Mouse (Mus musculus) CH12.LX (cell line): ENCODE measurements at regions not wholly inside any gene's neighbourhood (a gene's known extent, or its start where the extent isn't known, plus 50 kb on each side); places are given as distances from the start of the nearest gene placed in this dataset.

Experiments used
- DNase-seq: peaks from one replicate; pipeline ENCODE4 v3.0.0-alpha.2; 2013; ENCODE audit errors: extremely low read depth
- H3K27ac ChIP-seq: 2 replicates; pipeline ENCODE4 v1.5.1; 2012; ENCODE audit warnings: low read depth, mild to moderate bottlenecking, control low read depth, moderate library complexity; ENCODE audit not compliant: insufficient read depth
- H3K27me3 ChIP-seq: replicated peaks from 2 replicates; pipeline ENCODE3; 2012; ENCODE audit warnings: inconsistent platforms
- H3K36me3 ChIP-seq, 2 experiments: replicated peaks in 1 of 2; 2 replicates each; pipeline versions ENCODE3 to v1.6.1; 2012; ENCODE audit warnings: inconsistent platforms in 1 of 2, low read length in 1 of 2, mild to moderate bottlenecking in 1 of 2, mixed read lengths in 1 of 2, moderate library complexity in 1 of 2; ENCODE audit not compliant: control insufficient read depth in 1 of 2, insufficient read depth in 1 of 2
- H3K4me1 ChIP-seq, 2 experiments: 2 replicates each; pipeline ENCODE4 v1.6.1; 2012; ENCODE audit warnings: inconsistent platforms in 1 of 2, moderate library complexity in 1 of 2; ENCODE audit not compliant: insufficient read depth in 2 of 2, control insufficient read depth in 1 of 2
- H3K4me2 ChIP-seq: 2 replicates; pipeline ENCODE4 v1.6.1; 2012; ENCODE audit warnings: low read depth, mild to moderate bottlenecking, control low read depth; ENCODE audit not compliant: poor library complexity, insufficient read depth, severe bottlenecking
- H3K4me3 ChIP-seq, 3 experiments: fragments of 150-350 bp in 1 of 3; sonication (generic) in 1 of 3; replicated peaks in 1 of 3; 2 replicates each; pipeline versions ENCODE3 to v1.5.1; 2011 to 2012; ENCODE audit warnings: low read depth in 2 of 3, low read length in 2 of 3, mild to moderate bottlenecking in 2 of 3, moderate library complexity in 2 of 3, control low read depth in 1 of 3, improper control_type of control experiment in 1 of 3, inconsistent platforms in 1 of 3, mixed read lengths in 1 of 3; ENCODE audit not compliant: poor library complexity in 1 of 3
- H3K79me2 ChIP-seq: replicated peaks from 2 replicates; pipeline ENCODE4 v1.6.1; 2012; ENCODE audit warnings: mild to moderate bottlenecking, moderate library complexity; ENCODE audit not compliant: control insufficient read depth, poor library complexity, insufficient read depth, severe bottlenecking; ENCODE audit errors: extremely low read depth
- H3K9ac ChIP-seq: 2 replicates; pipeline ENCODE4 v1.6.1; 2012; ENCODE audit warnings: low read depth, mild to moderate bottlenecking, control low read depth, moderate library complexity; ENCODE audit not compliant: insufficient read depth
- H3K9me3 ChIP-seq: replicated peaks from 2 replicates; pipeline ENCODE3; 2012; ENCODE audit warnings: low read length, inconsistent platforms, mixed read lengths
- BHLHE40 ChIP-seq: IDR thresholded peaks from 2 replicates; pipeline ENCODE4 v1.6.1; 2011; ENCODE audit warnings: mild to moderate bottlenecking, low read depth, low read length, improper control_type of control experiment
- CHD1 ChIP-seq: IDR thresholded peaks from 2 replicates; pipeline ENCODE4 v1.6.1; 2012; ENCODE audit warnings: low read depth, low read length, improper control_type of control experiment, inconsistent platforms
- CHD2 ChIP-seq: IDR thresholded peaks from 2 replicates; pipeline ENCODE4 v1.6.1; 2011; ENCODE audit warnings: low read length, improper control_type of control experiment
- CTCF ChIP-seq, 2 experiments: IDR thresholded peaks in 1 of 2; conservative IDR thresholded peaks in 1 of 2; 2 replicates each; pipeline ENCODE4 v1.5.1; 2011 to 2012; ENCODE audit warnings: low read depth in 2 of 2, low read length in 2 of 2, improper control_type of control experiment in 1 of 2, inconsistent platforms in 1 of 2, mild to moderate bottlenecking in 1 of 2, moderate library complexity in 1 of 2
- E2F4 ChIP-seq: IDR thresholded peaks from 2 replicates; pipeline ENCODE4 v1.6.1; 2011; ENCODE audit warnings: low read depth, low read length, improper control_type of control experiment; ENCODE audit not compliant: insufficient replicate concordance
- ELF1 ChIP-seq: IDR thresholded peaks from 2 replicates; pipeline ENCODE4 v1.6.1; 2014; ENCODE audit warnings: low read depth, mild to moderate bottlenecking, inconsistent platforms, low read length, improper control_type of control experiment
- EP300 ChIP-seq: IDR thresholded peaks from 2 replicates; pipeline ENCODE4 v1.6.1; 2011; ENCODE audit warnings: low read length, improper control_type of control experiment
- ETS1 ChIP-seq: conservative IDR thresholded peaks from 2 replicates; pipeline ENCODE4 v1.6.1; 2012; ENCODE audit warnings: low read depth, mild to moderate bottlenecking, inconsistent platforms, low read length, improper control_type of control experiment, moderate library complexity
- HCFC1 ChIP-seq: IDR thresholded peaks from 2 replicates; pipeline ENCODE4 v1.6.1; 2012; ENCODE audit warnings: low read depth, mild to moderate bottlenecking, inconsistent platforms, low read length, improper control_type of control experiment
- JUN ChIP-seq: IDR thresholded peaks from 2 replicates; pipeline ENCODE4 v1.6.1; 2011; ENCODE audit warnings: low read depth, mild to moderate bottlenecking, low read length, improper control_type of control experiment, moderate library complexity; ENCODE audit not compliant: insufficient read depth
- JUND ChIP-seq: conservative IDR thresholded peaks from 2 replicates; pipeline ENCODE4 v1.6.1; 2011; ENCODE audit warnings: low read depth, low read length, improper control_type of control experiment
- KAT2A ChIP-seq: IDR thresholded peaks from 2 replicates; pipeline ENCODE4 v1.6.1; 2012; ENCODE audit warnings: low read length, improper control_type of control experiment, inconsistent platforms; ENCODE audit not compliant: insufficient replicate concordance
- MAFK ChIP-seq: IDR thresholded peaks from 2 replicates; pipeline ENCODE4 v1.6.1; 2011; ENCODE audit warnings: low read length, improper control_type of control experiment; ENCODE audit not compliant: insufficient replicate concordance
- MAX ChIP-seq: IDR thresholded peaks from 2 replicates; pipeline ENCODE4 v1.6.1; 2011; ENCODE audit warnings: low read length, improper control_type of control experiment
- MEF2A ChIP-seq: IDR thresholded peaks from 2 replicates; pipeline ENCODE4 v1.6.1; 2014; ENCODE audit warnings: low read depth, mild to moderate bottlenecking, inconsistent platforms, low read length, improper control_type of control experiment, borderline replicate concordance
- MXI1 ChIP-seq: IDR thresholded peaks from 2 replicates; pipeline ENCODE4 v1.6.1; 2011; ENCODE audit warnings: mild to moderate bottlenecking, low read depth, low read length, improper control_type of control experiment
- MYC ChIP-seq: IDR thresholded peaks from 2 replicates; pipeline ENCODE4 v1.6.1; 2011; ENCODE audit warnings: low read depth, mild to moderate bottlenecking, improper control_type of control experiment, low read length
- NELFE ChIP-seq: IDR thresholded peaks from 2 replicates; pipeline ENCODE4 v1.6.1; 2011; ENCODE audit warnings: low read depth, low read length, improper control_type of control experiment
- NRF1 ChIP-seq: IDR thresholded peaks from 2 replicates; pipeline ENCODE4 v1.6.1; 2014; ENCODE audit warnings: low read depth, mild to moderate bottlenecking, inconsistent platforms, low read length, improper control_type of control experiment, moderate library complexity
- PAX5 ChIP-seq: IDR thresholded peaks from 2 replicates; pipeline ENCODE4 v1.6.1; 2012; ENCODE audit warnings: low read length, inconsistent platforms, mixed read lengths
- POLR2A ChIP-seq: IDR thresholded peaks from 2 replicates; pipeline ENCODE4 v1.6.1; 2011; ENCODE audit warnings: low read depth, mild to moderate bottlenecking, improper control_type of control experiment, low read length
- POLR2AphosphoS2 ChIP-seq: IDR thresholded peaks from 2 replicates; pipeline ENCODE4 v1.6.1; 2011; ENCODE audit warnings: low read depth, low read length, improper control_type of control experiment
- RAD21 ChIP-seq: IDR thresholded peaks from 2 replicates; pipeline ENCODE4 v1.6.1; 2011; ENCODE audit warnings: low read depth, mild to moderate bottlenecking, low read length, improper control_type of control experiment, moderate library complexity
- RCOR1 ChIP-seq: conservative IDR thresholded peaks from 2 replicates; pipeline ENCODE4 v1.6.1; 2012; ENCODE audit warnings: low read depth, mild to moderate bottlenecking, inconsistent platforms, low read length, improper control_type of control experiment
- SIN3A ChIP-seq: IDR thresholded peaks from 2 replicates; pipeline ENCODE4 v1.6.1; 2012; ENCODE audit warnings: low read length, improper control_type of control experiment, inconsistent platforms
- TBP ChIP-seq: conservative IDR thresholded peaks from 2 replicates; pipeline ENCODE4 v1.6.1; 2011; ENCODE audit warnings: low read depth, low read length, improper control_type of control experiment
- TCF12 ChIP-seq: IDR thresholded peaks from 2 replicates; pipeline ENCODE4 v1.6.1; 2014; ENCODE audit warnings: low read depth, mild to moderate bottlenecking, inconsistent platforms, low read length, improper control_type of control experiment
- UBTF ChIP-seq: IDR thresholded peaks from 2 replicates; pipeline ENCODE4 v1.6.1; 2012; ENCODE audit warnings: low read depth, mild to moderate bottlenecking, inconsistent platforms, low read length, improper control_type of control experiment, moderate library complexity
- USF2 ChIP-seq: conservative IDR thresholded peaks from 2 replicates; pipeline ENCODE4 v1.6.1; 2011; ENCODE audit warnings: low read depth, low read length, improper control_type of control experiment
- ZC3H11A ChIP-seq: IDR thresholded peaks from 2 replicates; pipeline ENCODE4 v1.6.1; 2012; ENCODE audit warnings: low read depth, mild to moderate bottlenecking, inconsistent platforms, low read length, improper control_type of control experiment
- ZKSCAN1 ChIP-seq: IDR thresholded peaks from 2 replicates; pipeline ENCODE4 v1.6.1; 2012; ENCODE audit warnings: low read depth, inconsistent platforms, low read length, improper control_type of control experiment, borderline replicate concordance
- ZMIZ1 ChIP-seq: IDR thresholded peaks from 2 replicates; pipeline ENCODE4 v1.6.1; 2012; ENCODE audit warnings: low read depth, mild to moderate bottlenecking, inconsistent platforms, low read length, improper control_type of control experiment
- ZNF384 ChIP-seq: IDR thresholded peaks from 2 replicates; pipeline ENCODE4 v1.6.1; 2012; ENCODE audit warnings: low read depth, low read length, improper control_type of control experiment, inconsistent platforms
- dilution Hi-C: fragments of 300-500 bp; cut with MboI; formaldehyde crosslinking; loops from 2 replicates; pipeline ENCODE4 v1.14.3; 2020; ENCODE audit warnings: low sequenced_read_pairs; ENCODE audit not compliant: extremely low pct_unique_long_range_greater_than_20kb, extremely low pct_ligation_motif_present
- in situ Hi-C: fragments of 300-500 bp; cut with MboI; formaldehyde crosslinking; loops from 3 replicates; pipeline ENCODE4 v1.14.3; 2019; ENCODE audit warnings: low sequenced_read_pairs, low pct_ligation_motif_present, low pct_unique_long_range_greater_than_20kb, mixed read lengths

GRCm38 (mm10) chr14:73895266-73895665, 234.2 kb downstream of the Gm21750 start:
- no peaks in the 10 kb centered on the region for H3K9me3 ChIP-seq
- dilution Hi-C loops (no loop called here), in situ Hi-C loops (no loop called here)
- no peaks in the 10 kb centered on the region for H3K27me3 ChIP-seq
- no peak overlapping the region for H3K9ac ChIP-seq
- no peaks in the 10 kb centered on the region for H3K79me2 ChIP-seq
- DNase-seq: no peak
- H3K4me2 ChIP-seq: no peak overlapping the region
- no peaks in the 10 kb centered on the region for H3K36me3 ChIP-seq
- no peak overlapping the region for H3K4me3 ChIP-seq
- peaks cover 0 to 21% of the 10 kb centered on the region in 2 experiments; a peak in 2 of 4 replicates for H3K4me1 ChIP-seq
- no peak overlapping the region for H3K27ac ChIP-seq
- TF ChIP-seq ELF1: no peak
- no peak for TF ChIP-seq POLR2A
- no peak for TF ChIP-seq MYC
- no peak for TF ChIP-seq JUND
- no peak for TF ChIP-seq MEF2A
- TF ChIP-seq TCF12: no peak
- no peak for TF ChIP-seq CHD2
- TF ChIP-seq RCOR1: no peak
- TF ChIP-seq KAT2A: no peak
- no peak for TF ChIP-seq ZC3H11A
- no peak for TF ChIP-seq NRF1
- no peak for TF ChIP-seq MAX
- no peak for TF ChIP-seq CTCF (conservative IDR thresholded peaks at IDR 0.05 in 1 of 2, IDR thresholded peaks at IDR 0.05 in 1 of 2; ENCODE audit: low read depth in 2 of 2, low read length in 2 of 2)
- TF ChIP-seq ETS1: no peak
- TF ChIP-seq RAD21: no peak
- TF ChIP-seq, all 38 proteins: peak for 0

- H3K4me1 ChIP-seq: peaks cover 5 to 41% of the 10 kb centered on the region in 2 experiments
- DNase-seq: peak; percentile 26
- dilution Hi-C loops (no loop called here), in situ Hi-C loops (no loop called here)
- H3K27me3 ChIP-seq: no peaks in the 10 kb centered on the region
- no peaks in the 10 kb centered on the region for H3K79me2 ChIP-seq
- H3K4me3 ChIP-seq: no peak overlapping the region
- H3K9me3 ChIP-seq: no peaks in the 10 kb centered on the region
- H3K36me3 ChIP-seq: no peaks in the 10 kb centered on the region
- H3K4me2 ChIP-seq: no peak overlapping the region
- H3K27ac ChIP-seq: no peak overlapping the region
- no peak overlapping the region for H3K9ac ChIP-seq
- TF ChIP-seq EP300 (peak; percentile 66), UBTF (no peak), JUND (peak; percentile 27; the same call in 1 of the 2 replicates), TCF12 (no peak), RCOR1 (no peak), MAFK (peak; percentile 25; the same call in 1 of the 2 replicates), ZMIZ1 (no peak), JUN (no peak), MXI1 (no peak), RAD21 (no peak), BHLHE40 (peak; percentile 46), NRF1 (no peak), ZKSCAN1 (no peak), CTCF (conservative IDR thresholded peaks at IDR 0.05 in 1 of 2, IDR thresholded peaks at IDR 0.05 in 1 of 2; ENCODE audit: low read depth in 2 of 2, low read length in 2 of 2) (no peak), PAX5 (no peak), CHD1 (no peak), USF2 (no peak), HCFC1 (no peak), ZC3H11A (no peak), POLR2AphosphoS2 (no peak), ELF1 (no peak), NELFE (no peak), SIN3A (no peak), E2F4 (no peak), MEF2A (peak; percentile 91), KAT2A (no peak), MAX (peak; percentile 56; the same call in 1 of the 2 replicates), TBP (no peak), ZNF384 (peak; percentile 58)
Measured at GRCm38 (mm10) chr14:73899078-73899477, 238.1 kb downstream of the Gm21750 start.
